Mouse (Mus musculus): Measurements from ENCODE around the gene Susd6.
"Not testable (repeated sequence)": the region's sequence is repeated elsewhere in the genome, so short reads cannot be mapped to it uniquely, and the experiment has no call there.

DNA sequence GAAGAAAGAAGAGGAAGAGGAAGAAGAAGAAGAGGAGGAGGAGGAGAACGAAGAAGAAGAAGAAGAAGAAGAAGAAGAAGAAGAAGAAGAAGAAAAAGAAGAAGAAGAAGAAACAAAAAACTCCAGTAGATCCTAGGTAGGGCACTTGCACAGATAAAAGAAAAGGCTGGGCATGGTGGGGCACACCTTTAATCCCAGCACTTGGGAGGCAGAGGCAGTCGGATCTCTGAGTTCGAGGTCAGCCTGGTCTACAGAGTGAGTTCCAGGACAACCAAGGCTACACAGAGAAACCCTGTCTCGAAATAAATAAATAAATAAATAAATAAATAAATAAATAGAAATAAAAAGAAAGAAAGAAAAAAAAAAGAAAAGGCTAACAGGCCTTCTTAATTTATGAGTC, 1.0 kb upstream of the Susd6 start:
- TF ChIP-seq POLR2A (IDR thresholded peaks at IDR 0.05; ENCODE audit: insufficient read depth, low read length); CTCF (IDR thresholded peaks at IDR 0.05; ENCODE audit: low read depth, low read length): not testable (repeated sequence)

Data from ES-Bruce4 (cell line).